Mouse (Mus musculus) liver, postnatal 0 days (tissue): Measurements from ENCODE around the gene 1700034J05Rik.

Source experiments
- CTCF ChIP-seq: sonication (generic); IDR thresholded peaks from 2 replicates; pipeline ENCODE4 v1.5.1; 2016; ENCODE audit warnings: antibody characterized with exemption, low read depth
- EP300 ChIP-seq: IDR thresholded peaks from 2 replicates; pipeline ENCODE4 v1.6.1; 2016; ENCODE audit warnings: antibody characterized with exemption, low read depth, mild to moderate bottlenecking

GRCm38 (mm10) chr6:146960956-146961355 is 6.7 kb upstream of the 1700034J05Rik start:
- TF ChIP-seq EP300 = no peak
- no peak for TF ChIP-seq CTCF
